Mouse (Mus musculus) heart, embryonic 11.5 days (tissue): ENCODE measurements at regions not wholly inside any gene's neighbourhood (a gene's known extent, or its start where the extent isn't known, plus 50 kb on each side); places are given as distances from the start of the nearest gene placed in this dataset.

ENCODE experiments used
- ATAC-seq: fragments of 200-750 bp; cut with Nextera tagmentation; replicated peaks from 2 replicates; pipeline ENCODE4 v1.8.0; 2017; ENCODE audit warnings: moderate library complexity; ENCODE audit not compliant: insufficient number of reproducible peaks, low FRiP score, low TSS enrichment
- H3K27ac ChIP-seq: fragments of 300-500 bp; sonication (generic); 2 replicates; pipeline ENCODE4 v1.5.1; 2014; ENCODE audit warnings: mild to moderate bottlenecking, low read depth, low read length
- H3K27me3 ChIP-seq: fragments of 300-500 bp; sonication (generic); 2 replicates; pipeline ENCODE4 v1.6.1; 2014; ENCODE audit warnings: mild to moderate bottlenecking, low read length, mixed read lengths; ENCODE audit not compliant: control insufficient read depth, insufficient read depth
- H3K36me3 ChIP-seq: fragments of 300-500 bp; sonication (generic); 2 replicates; pipeline ENCODE4 v1.6.1; 2014; ENCODE audit warnings: mild to moderate bottlenecking, low read length, moderate library complexity, mixed read lengths; ENCODE audit not compliant: control insufficient read depth, insufficient read depth
- H3K4me1 ChIP-seq: fragments of 300-500 bp; sonication (generic); 2 replicates; pipeline ENCODE4 v1.6.1; 2014; ENCODE audit warnings: low read length; ENCODE audit not compliant: control insufficient read depth, insufficient read depth
- H3K4me2 ChIP-seq: fragments of 300-500 bp; sonication (generic); 2 replicates; pipeline ENCODE4 v1.6.1; 2014; ENCODE audit warnings: mild to moderate bottlenecking, moderate library complexity
- H3K4me3 ChIP-seq: fragments of 300-500 bp; sonication (generic); 2 replicates; pipeline ENCODE4 v1.5.1; 2014; ENCODE audit warnings: low read depth, low read length
- H3K9ac ChIP-seq: fragments of 300-500 bp; sonication (generic); 2 replicates; pipeline ENCODE4 v1.6.1; 2014; ENCODE audit warnings: mild to moderate bottlenecking, low read depth, low read length, moderate library complexity
- H3K9me3 ChIP-seq: fragments of 300-500 bp; sonication (generic); replicated peaks from 2 replicates; pipeline ENCODE4 v1.6.1; 2016; ENCODE audit warnings: low read length; ENCODE audit not compliant: control insufficient read depth
- WGBS: fragments of 180-500 bp; shearing (Covaris S2); extraction: QIAGEN DNeasy Blood & Tissue Kit; methylation state at CpG from one replicate; pipeline ENCODE4 v1.1.7; 2014; ENCODE audit not compliant: insufficient replicate concordance; 5-methylcytosine and 5-hydroxymethylcytosine counted together

GRCm38 (mm10) chr8:103078559-103078958 is 293.1 kb upstream of the Cdh11 start:
- H3K36me3 ChIP-seq, result no peaks in the 10 kb centered on the region
- H3K9me3 ChIP-seq, result no peaks in the 10 kb centered on the region
- H3K27ac ChIP-seq, result no peak overlapping the region
- H3K4me3 ChIP-seq, result no peak overlapping the region
- H3K4me1 ChIP-seq, result no peaks in the 10 kb centered on the region
- no peak overlapping the region for H3K9ac ChIP-seq
- ATAC-seq, result no peak
- WGBS, result 29% methylated on average over 3 of the region's 3 CpGs
- no peaks in the 10 kb centered on the region for H3K27me3 ChIP-seq
- H3K4me2 ChIP-seq, result no peak overlapping the region

- no peaks in the 10 kb centered on the region for H3K4me1 ChIP-seq
- no peak for ATAC-seq
Observed at GRCm38 (mm10) chr8:103086956-103087482, 301.6 kb upstream of the Cdh11 start.

DNA sequence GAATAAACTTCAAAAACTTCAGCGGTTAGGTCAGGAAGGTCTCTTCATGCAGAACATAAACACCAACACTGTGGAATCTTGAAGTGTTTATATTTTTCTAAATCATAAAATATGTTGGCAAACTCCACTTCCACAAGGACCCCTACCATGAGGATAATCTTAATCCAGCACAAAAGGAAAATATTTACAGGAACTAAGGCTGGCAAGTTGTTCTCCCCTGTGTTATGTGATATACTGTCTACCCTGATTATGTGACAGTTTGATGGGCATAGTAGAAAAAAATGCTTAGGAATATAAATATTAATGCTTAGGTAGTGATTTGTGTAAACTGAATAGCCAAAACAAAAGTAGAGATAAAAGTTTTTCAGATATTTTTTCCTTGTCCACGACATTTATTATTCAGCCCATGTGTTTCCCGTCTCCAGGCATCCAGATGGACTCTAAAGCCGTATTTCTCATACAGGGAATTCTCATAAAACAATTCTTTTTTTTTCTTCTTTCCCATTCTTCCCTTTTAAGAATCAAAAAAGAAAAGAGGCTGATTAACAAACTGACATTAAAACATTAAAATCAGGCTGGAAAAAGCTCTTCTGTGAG is 311.2 kb upstream of the Cdh11 start:
- Histone ChIP-seq H3K27me3 (no peaks in the 10 kb centered on the region), H3K4me2 (no peak overlapping the region), H3K4me3 (no peak overlapping the region), H3K36me3 (no peaks in the 10 kb centered on the region), H3K4me1 (no peaks in the 10 kb centered on the region), H3K9me3 (no peaks in the 10 kb centered on the region), H3K27ac (no peak overlapping the region), H3K9ac (no peak overlapping the region)
- 70% methylated on average over 4 of the region's 4 CpGs for WGBS
- ATAC-seq, result no peak

More at GRCm38 (mm10) chr8:103086956-103087482, 301.6 kb upstream of the Cdh11 start:
- no peak overlapping the region for H3K4me3 ChIP-seq
- no peaks in the 10 kb centered on the region for H3K27me3 ChIP-seq
- no peak overlapping the region for H3K4me2 ChIP-seq
- H3K36me3 ChIP-seq, result no peaks in the 10 kb centered on the region
- no peaks in the 10 kb centered on the region for H3K9me3 ChIP-seq
- H3K9ac ChIP-seq, result no peak overlapping the region
- 68% methylated on average over 4 of the region's 4 CpGs for WGBS
- no peak overlapping the region for H3K27ac ChIP-seq

GRCm38 (mm10) chr8:103125581-103125980 is 340.1 kb upstream of the Cdh11 start:
- no peak overlapping the region for H3K9ac ChIP-seq
- H3K4me1 ChIP-seq, result no peaks in the 10 kb centered on the region
- no peak for ATAC-seq
- WGBS, result 78% methylated on average over 7 of the region's 7 CpGs
- no peak overlapping the region for H3K27ac ChIP-seq
- no peak overlapping the region for H3K4me2 ChIP-seq
- H3K27me3 ChIP-seq, result no peaks in the 10 kb centered on the region
- H3K4me3 ChIP-seq, result no peak overlapping the region
- H3K36me3 ChIP-seq, result no peaks in the 10 kb centered on the region
- no peaks in the 10 kb centered on the region for H3K9me3 ChIP-seq

DNA sequence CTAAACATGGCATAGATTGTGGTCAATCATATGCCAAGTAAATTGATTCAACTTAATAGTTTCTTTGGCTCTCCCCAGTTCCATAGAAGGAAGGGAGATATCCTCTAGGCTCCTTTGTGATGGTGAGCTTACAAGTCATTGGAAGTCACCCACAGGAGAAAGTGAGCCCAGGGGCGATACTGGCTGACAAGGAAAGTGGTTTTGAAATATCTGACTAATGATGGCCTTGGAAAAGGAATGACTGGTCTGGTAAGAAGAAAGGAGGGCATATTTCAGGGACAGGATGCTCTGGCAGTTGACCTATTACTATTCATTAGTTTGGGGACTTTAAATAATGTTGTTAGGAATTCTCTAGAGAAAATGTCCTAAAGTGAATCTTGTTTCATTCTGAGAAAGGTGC is 352.7 kb upstream of the Cdh11 start:
- no peak overlapping the region for H3K4me2 ChIP-seq
- no peak for ATAC-seq
- H3K36me3 ChIP-seq, result no peaks in the 10 kb centered on the region
- no peak overlapping the region for H3K27ac ChIP-seq
- H3K4me1 ChIP-seq, result no peaks in the 10 kb centered on the region
- 65% methylated on average over 1 of the region's 1 CpGs for WGBS
- no peak overlapping the region for H3K9ac ChIP-seq
- H3K27me3 ChIP-seq, result no peaks in the 10 kb centered on the region
- no peaks in the 10 kb centered on the region for H3K9me3 ChIP-seq
- H3K4me3 ChIP-seq, result no peak overlapping the region

- Histone ChIP-seq H3K27ac (no peak overlapping the region), H3K36me3 (no peaks in the 10 kb centered on the region), H3K4me3 (no peak overlapping the region), H3K27me3 (no peaks in the 10 kb centered on the region), H3K9ac (no peak overlapping the region), H3K9me3 (no peaks in the 10 kb centered on the region), H3K4me2 (no peak overlapping the region), H3K4me1 (no peaks in the 10 kb centered on the region)
- WGBS, result 61% methylated on average over 1 of the region's 1 CpGs
- no peak for ATAC-seq
Observed at GRCm38 (mm10) chr8:103144835-103145234, 359.4 kb upstream of the Cdh11 start.

DNA sequence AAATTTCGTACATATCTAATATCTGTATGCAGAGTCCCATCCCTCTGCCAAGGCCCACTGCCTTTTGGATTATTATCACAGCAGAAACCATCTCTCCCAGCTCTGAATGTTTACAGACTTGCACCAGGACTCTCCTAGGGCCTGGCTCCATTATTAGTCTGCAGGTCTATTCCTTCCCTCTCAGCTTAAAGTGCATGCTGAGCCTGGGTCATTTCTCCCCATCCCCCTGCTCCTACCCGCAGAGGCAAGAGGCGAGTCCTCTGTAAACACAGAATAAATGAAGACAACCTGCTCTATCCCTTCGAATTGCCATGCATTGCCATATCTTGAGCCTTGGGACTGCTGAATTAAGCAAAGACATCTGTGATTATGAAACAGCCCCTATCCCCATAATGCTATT is 362.6 kb upstream of the Cdh11 start:
- Histone ChIP-seq H3K4me2 (no peak overlapping the region), H3K36me3 (no peaks in the 10 kb centered on the region), H3K4me1 (no peaks in the 10 kb centered on the region), H3K9ac (no peak overlapping the region), H3K27ac (no peak overlapping the region), H3K27me3 (no peaks in the 10 kb centered on the region), H3K4me3 (no peak overlapping the region), H3K9me3 (no peaks in the 10 kb centered on the region)
- no peak for ATAC-seq
- 53% methylated on average over 4 of the region's 4 CpGs for WGBS

DNA sequence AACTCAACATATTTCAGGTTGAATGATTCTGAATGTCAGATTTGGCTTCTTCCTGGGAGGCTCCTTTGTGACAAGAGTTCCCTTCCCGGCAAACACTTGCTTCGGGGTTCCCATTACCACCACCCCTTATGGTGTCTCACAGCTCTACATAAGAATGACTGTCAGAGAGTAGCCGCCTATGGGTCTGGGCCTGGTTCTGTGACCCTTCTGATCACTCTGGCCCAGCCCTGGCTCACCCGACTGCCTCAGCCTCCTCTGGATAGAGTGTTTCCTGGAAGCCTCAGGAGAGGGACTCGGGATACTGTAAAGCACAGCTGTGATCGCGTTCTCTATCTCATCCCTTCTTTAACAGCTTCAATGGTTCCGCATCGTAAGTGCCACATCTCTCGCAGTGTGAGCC is 363.0 kb upstream of the Cdh11 start:
- no peaks in the 10 kb centered on the region for H3K4me1 ChIP-seq
- WGBS, result 69% methylated on average over 10 of the region's 10 CpGs
- H3K9ac ChIP-seq, result no peak overlapping the region
- H3K27me3 ChIP-seq, result no peaks in the 10 kb centered on the region
- no peak overlapping the region for H3K4me2 ChIP-seq
- no peaks in the 10 kb centered on the region for H3K9me3 ChIP-seq
- no peak for ATAC-seq
- H3K4me3 ChIP-seq, result no peak overlapping the region
- H3K36me3 ChIP-seq, result no peaks in the 10 kb centered on the region
- H3K27ac ChIP-seq, result no peak overlapping the region

GRCm38 (mm10) chr8:103166623-103167316 is 381.3 kb upstream of the Cdh11 start:
- WGBS, result 65% methylated on average over 7 of the region's 7 CpGs
- Histone ChIP-seq H3K27me3 (no peaks in the 10 kb centered on the region), H3K4me1 (no peaks in the 10 kb centered on the region), H3K36me3 (no peaks in the 10 kb centered on the region), H3K4me3 (no peak overlapping the region), H3K9me3 (no peaks in the 10 kb centered on the region), H3K9ac (no peak overlapping the region), H3K4me2 (no peak overlapping the region), H3K27ac (no peak overlapping the region)
- no peak for ATAC-seq
